Mouse (Mus musculus) intestine, embryonic 16.5 days (tissue): ENCODE data around the gene Dusp23. TPM values are rescaled to one million over a fixed set of nuclear protein-coding genes. Genes with fewer than 3 reads are reported as not detected.

Experiments
- ATAC-seq: fragments of 200-750 bp; cut with Nextera tagmentation; 2 replicates; pipeline ENCODE4 v1.8.0; 2017; ENCODE audit warnings: moderate TSS enrichment, moderate library complexity
- H3K27ac ChIP-seq: fragments of 300-500 bp; sonication (generic); 2 replicates; pipeline ENCODE4 v1.5.1; 2014; ENCODE audit warnings: mild to moderate bottlenecking, low read length
- H3K27me3 ChIP-seq: fragments of 300-500 bp; sonication (generic); replicated peaks from 2 replicates; pipeline ENCODE4 v1.6.1; 2014; ENCODE audit warnings: low read length, control low read depth, mixed read lengths; ENCODE audit not compliant: control insufficient read depth, insufficient read depth
- H3K36me3 ChIP-seq: fragments of 300-500 bp; sonication (generic); 2 replicates; pipeline ENCODE4 v1.6.1; 2014; ENCODE audit warnings: low read length, control low read depth; ENCODE audit not compliant: control insufficient read depth, insufficient read depth
- H3K4me1 ChIP-seq: fragments of 300-500 bp; sonication (generic); 2 replicates; pipeline ENCODE4 v1.6.1; 2014; ENCODE audit warnings: low read length, control low read depth, mixed read lengths; ENCODE audit not compliant: control insufficient read depth, insufficient read depth
- H3K4me2 ChIP-seq: fragments of 300-500 bp; sonication (generic); 2 replicates; pipeline ENCODE4 v1.6.1; 2014; ENCODE audit warnings: low read depth, low read length, control low read depth
- H3K4me3 ChIP-seq: fragments of 300-500 bp; sonication (generic); 2 replicates; pipeline ENCODE4 v1.5.1; 2014; ENCODE audit warnings: mild to moderate bottlenecking, low read length
- H3K9ac ChIP-seq: fragments of 300-500 bp; sonication (generic); 2 replicates; pipeline ENCODE4 v1.6.1; 2014; ENCODE audit warnings: low read depth, low read length
- H3K9me3 ChIP-seq: fragments of 300-500 bp; sonication (generic); 2 replicates; pipeline ENCODE4 v1.6.1; 2016; ENCODE audit warnings: low read length, control low read depth; ENCODE audit not compliant: control insufficient read depth
- WGBS: fragments of 180-500 bp; shearing (Covaris S2); extraction: QIAGEN DNeasy Blood & Tissue Kit; methylation state at CpG from one replicate; pipeline ENCODE4 v1.1.7; 2014; 5-methylcytosine and 5-hydroxymethylcytosine counted together
- polyA plus RNA-seq: library from polyadenylated mRNA; unstranded; fragments of >200 nt; fragmentation: Nextera tagmentation; extraction: Ambion mirVana; gene quantifications from 2 replicates; pipeline ENCODE4 v1.2.1, GENCODE M21; 2015

Dusp23 gene
- polyA plus RNA-seq, 1 experiment from 2014 or later, result 14.1 TPM

DNA sequence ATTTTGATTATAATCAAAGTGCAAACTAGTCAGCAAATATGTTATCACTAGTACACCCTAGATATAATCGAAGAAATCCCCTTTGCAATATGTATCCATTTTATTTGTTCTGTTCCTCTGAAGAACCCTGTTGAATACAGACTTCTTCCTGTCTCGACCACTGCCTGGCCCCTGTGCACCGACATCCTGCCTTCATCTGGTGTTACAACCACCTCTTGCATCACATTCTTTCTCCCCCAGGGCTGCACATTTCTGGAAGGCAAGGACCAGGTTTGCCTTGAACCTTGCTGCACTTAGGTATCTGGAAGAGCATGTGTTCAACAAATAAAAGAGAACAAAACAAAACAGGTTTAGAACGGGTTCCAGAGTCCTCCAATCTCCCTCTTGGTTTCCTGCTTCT is 17.4 kb downstream of the Dusp23 start:
- 55% methylated on average over 4 of the region's 4 CpGs for WGBS
- H3K9ac ChIP-seq, result no peak overlapping the region
- peaks cover 5% of the 10 kb centered on the region; the same call in 1 of the 2 replicates for H3K4me1 ChIP-seq
- no peak overlapping the region for H3K27ac ChIP-seq
- no peaks in the 10 kb centered on the region for H3K36me3 ChIP-seq
- H3K4me3 ChIP-seq, result no peak overlapping the region
- no peaks in the 10 kb centered on the region for H3K27me3 ChIP-seq
- no peak for ATAC-seq
- no peak overlapping the region for H3K4me2 ChIP-seq
- no peaks in the 10 kb centered on the region for H3K9me3 ChIP-seq

DNA sequence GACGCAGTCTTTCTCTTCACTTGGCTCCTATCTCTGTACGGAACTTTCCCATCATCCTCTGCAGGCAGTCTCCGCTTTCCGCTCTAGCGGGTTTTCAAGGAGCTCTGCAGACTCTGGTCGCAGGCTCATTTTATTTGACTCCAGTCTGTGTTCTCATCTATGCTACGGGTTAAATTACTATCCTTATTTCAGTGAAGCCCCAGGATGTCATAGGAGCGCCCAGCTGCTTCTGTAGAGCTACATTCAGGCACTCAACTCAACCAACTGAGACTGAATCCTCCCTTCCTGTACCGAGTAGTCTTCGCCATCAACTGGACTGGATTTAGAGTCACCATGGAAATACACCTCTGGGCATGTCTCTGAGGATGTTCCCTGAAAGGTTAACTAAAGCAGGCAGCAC is 18.1 kb downstream of the Dusp23 start:
- H3K4me3 ChIP-seq, result no peak overlapping the region
- no peaks in the 10 kb centered on the region for H3K27me3 ChIP-seq
- 87% methylated on average over 10 of the region's 10 CpGs for WGBS
- no peak for ATAC-seq
- H3K27ac ChIP-seq, result no peak overlapping the region
- peaks cover 5% of the 10 kb centered on the region; the same call in 1 of the 2 replicates for H3K4me1 ChIP-seq
- no peaks in the 10 kb centered on the region for H3K36me3 ChIP-seq
- no peaks in the 10 kb centered on the region for H3K9me3 ChIP-seq
- no peak overlapping the region for H3K9ac ChIP-seq
- H3K4me2 ChIP-seq, result no peak overlapping the region

DNA sequence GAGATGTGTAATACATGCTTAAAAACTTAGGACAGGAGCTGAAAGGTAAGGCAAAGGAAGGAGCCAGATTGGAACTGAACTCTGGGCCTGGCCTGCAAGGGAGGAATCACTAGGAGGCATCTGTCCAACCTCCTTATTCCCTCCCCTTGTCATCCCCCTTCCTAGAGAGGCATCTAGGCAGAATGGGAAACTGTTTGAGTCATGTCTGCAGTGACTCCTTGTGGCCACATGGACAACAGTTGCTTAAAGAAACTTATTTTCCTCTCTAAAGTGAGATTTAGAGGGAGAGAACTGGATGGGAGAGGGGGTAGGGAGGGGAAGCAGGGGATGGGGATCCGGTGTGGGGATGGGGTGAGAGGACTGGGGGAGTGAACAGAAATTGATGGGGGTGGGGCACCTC is 20.0 kb downstream of the Dusp23 start:
- H3K4me3 ChIP-seq, result no peak overlapping the region
- peaks cover 5% of the 10 kb centered on the region; the same call in 1 of the 2 replicates for H3K4me1 ChIP-seq
- no peak for ATAC-seq
- no peaks in the 10 kb centered on the region for H3K9me3 ChIP-seq
- no peak overlapping the region for H3K4me2 ChIP-seq
- H3K27me3 ChIP-seq, result no peaks in the 10 kb centered on the region
- no peak overlapping the region for H3K9ac ChIP-seq
- H3K36me3 ChIP-seq, result no peaks in the 10 kb centered on the region
- 28% methylated on average over 1 of the region's 1 CpGs for WGBS
- H3K27ac ChIP-seq, result no peak overlapping the region

DNA sequence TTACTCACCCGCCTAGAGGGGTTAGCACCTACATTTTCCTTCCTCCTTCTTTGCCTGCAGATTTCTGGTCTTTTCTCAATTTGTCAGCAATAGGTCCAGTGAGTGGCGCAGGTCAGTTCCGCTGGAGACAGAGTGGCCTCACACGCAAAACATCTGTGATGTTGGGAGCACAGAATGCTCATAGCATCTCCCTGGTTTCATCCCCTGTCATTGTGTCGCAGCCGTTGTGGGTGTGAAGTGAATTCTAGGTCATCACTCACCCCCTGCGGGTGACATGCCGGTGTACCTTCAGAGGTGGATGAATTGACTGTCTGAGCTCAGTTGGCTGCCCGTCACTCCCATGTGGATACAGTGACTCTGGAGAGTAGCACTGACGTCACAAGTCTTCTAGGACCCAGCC is 21.5 kb downstream of the Dusp23 start:
- H3K4me3 ChIP-seq, result no peak overlapping the region
- H3K9ac ChIP-seq, result no peak overlapping the region
- H3K27me3 ChIP-seq, result no peaks in the 10 kb centered on the region
- WGBS, result 79% methylated on average over 10 of the region's 10 CpGs
- H3K4me2 ChIP-seq, result no peak overlapping the region
- no peaks in the 10 kb centered on the region for H3K4me1 ChIP-seq
- no peak for ATAC-seq
- no peaks in the 10 kb centered on the region for H3K36me3 ChIP-seq
- H3K27ac ChIP-seq, result no peak overlapping the region
- no peaks in the 10 kb centered on the region for H3K9me3 ChIP-seq

DNA sequence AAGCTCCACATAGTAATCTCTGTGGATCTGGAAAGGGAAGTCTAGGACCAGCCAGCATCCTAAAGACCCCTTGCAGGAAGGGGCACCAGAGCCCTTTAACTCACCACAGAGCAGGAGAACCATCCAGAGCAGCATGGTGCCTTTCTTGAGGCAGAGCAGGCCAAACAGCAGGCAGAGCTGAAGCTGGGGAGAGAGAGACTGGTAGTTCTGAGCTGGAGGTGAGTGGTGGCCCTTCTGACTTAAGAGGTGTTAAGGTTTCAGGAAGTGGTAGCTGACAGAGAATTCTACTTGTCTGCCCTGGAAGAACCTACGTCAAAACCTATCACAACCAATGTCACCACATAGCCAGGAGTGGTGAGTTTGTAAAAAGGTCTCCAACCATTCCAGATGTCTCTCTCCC is 30.4 kb downstream of the Dusp23 start, which contains the start of gene Fcrl6:
Gene Fcrl6, minus strand, starts transcription at position 226 of the 400 bp plus-strand sequence.
- no peak for ATAC-seq
- Histone ChIP-seq H3K9me3 (no peaks in the 10 kb centered on the region), H3K27me3 (no peaks in the 10 kb centered on the region; the same call in 1 of the 2 replicates), H3K36me3 (no peaks in the 10 kb centered on the region), H3K9ac (no peak within 1 kb of the TSS), H3K4me2 (no peak within 1 kb of the TSS), H3K27ac (no peak within 1 kb of the TSS), H3K4me1 (no peaks in the 10 kb centered on the region), H3K4me3 (no peak within 1 kb of the TSS)
- WGBS, result 56% methylated on average over 1 of the region's 1 CpGs

DNA sequence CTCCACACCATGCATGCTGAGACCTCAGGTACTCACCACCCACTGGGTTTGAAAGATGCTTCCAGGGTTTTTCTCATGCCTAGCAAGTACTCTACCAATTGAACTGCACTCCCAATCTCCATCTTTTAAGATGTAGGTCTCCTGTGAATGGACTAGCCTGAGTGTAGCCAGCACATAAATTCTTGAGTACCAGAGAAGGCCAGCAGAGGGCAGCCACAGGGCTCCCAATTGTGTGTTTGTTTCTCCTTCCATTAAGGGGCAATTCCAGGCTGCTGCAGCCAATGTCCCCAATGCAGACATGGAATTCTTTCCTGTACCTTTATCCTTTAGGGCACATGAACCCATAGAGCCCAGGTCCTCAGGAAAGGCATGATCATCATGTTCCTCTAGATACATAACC is 38.3 kb downstream of the Dusp23 start:
- Histone ChIP-seq H3K4me3 (no peak overlapping the region), H3K27me3 (no peaks in the 10 kb centered on the region), H3K36me3 (no peaks in the 10 kb centered on the region), H3K4me1 (no peaks in the 10 kb centered on the region), H3K9me3 (0 out of 2 replicates have a peak, but pooled peaks cover 3% of the 10 kb centered on the region), H3K4me2 (no peak overlapping the region), H3K9ac (no peak overlapping the region), H3K27ac (no peak overlapping the region)
- no peak for ATAC-seq

DNA sequence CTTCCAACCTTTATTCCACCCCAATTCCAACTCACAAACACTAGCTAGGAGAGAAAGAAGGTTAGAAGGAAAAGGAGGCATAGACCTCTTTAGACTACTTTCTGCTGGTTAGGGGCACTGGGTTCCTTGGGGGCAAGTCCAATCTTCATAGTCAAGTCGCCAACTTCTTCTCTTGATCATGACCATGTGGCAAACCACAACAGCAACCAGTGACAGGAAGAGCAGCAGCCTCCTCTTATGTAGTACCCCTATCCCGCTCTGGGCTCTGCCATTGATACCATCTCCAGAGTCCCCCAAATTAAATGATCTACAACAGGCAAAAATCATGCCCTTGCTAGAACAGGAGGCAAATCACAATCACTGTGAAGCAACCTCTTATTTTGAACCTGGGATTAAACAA is 38.8 kb downstream of the Dusp23 start:
- Histone ChIP-seq H3K27ac (no peak overlapping the region), H3K4me2 (no peak overlapping the region), H3K36me3 (no peaks in the 10 kb centered on the region), H3K4me3 (no peak overlapping the region), H3K9ac (no peak overlapping the region), H3K4me1 (no peaks in the 10 kb centered on the region), H3K9me3 (0 out of 2 replicates have a peak, but pooled peaks cover 3% of the 10 kb centered on the region), H3K27me3 (no peaks in the 10 kb centered on the region)
- 88% methylated on average over 2 of the region's 2 CpGs for WGBS
- ATAC-seq, result no peak

DNA sequence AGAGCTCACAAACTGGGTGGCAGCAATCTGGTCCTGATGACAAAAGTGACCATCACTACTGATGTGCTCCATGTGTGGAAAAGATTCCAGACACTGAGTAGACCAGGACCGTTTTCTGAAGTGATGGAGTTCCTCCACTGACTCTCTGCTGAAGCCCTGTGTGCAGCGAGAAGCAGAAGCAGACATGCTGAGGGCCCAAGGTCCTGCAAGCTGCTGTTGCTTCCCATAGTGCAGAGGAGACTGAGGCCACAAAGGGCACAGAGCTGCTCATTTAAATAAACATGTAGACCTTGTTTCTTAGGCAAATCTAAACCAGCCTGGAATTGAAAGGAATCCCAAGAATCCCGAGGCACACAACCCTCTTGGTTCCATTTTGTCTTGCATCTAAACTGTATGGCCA is 39.4 kb downstream of the Dusp23 start:
- no peaks in the 10 kb centered on the region for H3K27me3 ChIP-seq
- H3K36me3 ChIP-seq, result no peaks in the 10 kb centered on the region
- H3K9ac ChIP-seq, result no peak overlapping the region
- H3K4me2 ChIP-seq, result no peak overlapping the region
- no peak overlapping the region for H3K4me3 ChIP-seq
- H3K27ac ChIP-seq, result no peak overlapping the region
- 53% methylated on average over 3 of the region's 3 CpGs for WGBS
- ATAC-seq, result no peak
- H3K4me1 ChIP-seq, result no peaks in the 10 kb centered on the region
- H3K9me3 ChIP-seq, result 0 out of 2 replicates have a peak, but pooled peaks cover 3% of the 10 kb centered on the region

DNA sequence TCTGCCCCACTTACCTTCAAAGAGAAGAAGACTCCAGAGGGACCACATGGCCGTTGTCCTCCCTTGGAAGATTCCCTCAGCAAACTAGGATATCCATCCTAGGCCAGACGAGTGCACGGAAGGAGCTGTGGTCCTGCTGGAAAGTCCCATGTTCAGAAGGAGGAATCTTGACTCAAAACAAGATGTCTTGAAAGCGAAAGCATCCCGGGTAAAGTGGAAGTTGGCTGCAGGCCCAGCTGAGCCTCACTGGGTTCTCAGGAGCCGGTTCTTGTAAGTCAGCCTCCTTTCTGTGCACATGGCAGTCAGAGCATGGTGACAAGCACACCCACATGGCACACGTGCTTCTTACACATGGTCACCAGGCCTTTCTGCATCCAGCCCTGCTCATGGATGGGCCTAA is 42.4 kb downstream of the Dusp23 start, which contains the start of gene Slamf8:
Gene Slamf8, minus strand, starts transcription at position 184 of the 400 bp plus-strand sequence.
- Histone ChIP-seq H3K4me3 (no peak within 1 kb of the TSS), H3K4me1 (no peaks in the 10 kb centered on the region), H3K9ac (no peak within 1 kb of the TSS), H3K36me3 (no peaks in the 10 kb centered on the region), H3K27me3 (no peaks in the 10 kb centered on the region), H3K4me2 (no peak within 1 kb of the TSS), H3K9me3 (0 out of 2 replicates have a peak, but pooled peaks cover 3% of the 10 kb centered on the region), H3K27ac (no peak within 1 kb of the TSS)
- no peak for ATAC-seq
- 75% methylated on average over 7 of the region's 7 CpGs for WGBS
